Mouse (Mus musculus) stomach, embryonic 16.5 days (tissue): ENCODE results near the gene Kcnq2. TPM values are rescaled to one million over a fixed set of nuclear protein-coding genes. Genes with fewer than 3 reads are reported as not detected.

ENCODE experiments used
- ATAC-seq: fragments of 200-750 bp; cut with Nextera tagmentation; 2 replicates; pipeline ENCODE4 v1.8.0; 2017; ENCODE audit warnings: moderate number of reproducible peaks, moderate TSS enrichment; ENCODE audit not compliant: insufficient read depth, low FRiP score
- H3K27ac ChIP-seq: fragments of 300-500 bp; sonication (generic); 2 replicates; pipeline ENCODE4 v1.5.1; 2014; ENCODE audit warnings: low read length
- H3K27me3 ChIP-seq: fragments of 300-500 bp; sonication (generic); 2 replicates; pipeline ENCODE4 v1.6.1; 2014; ENCODE audit warnings: low read length, control low read depth, mixed read lengths; ENCODE audit not compliant: control insufficient read depth, insufficient read depth
- H3K36me3 ChIP-seq: fragments of 300-500 bp; sonication (generic); 2 replicates; pipeline ENCODE4 v1.6.1; 2014; ENCODE audit warnings: low read length; ENCODE audit not compliant: control insufficient read depth, insufficient read depth
- H3K4me1 ChIP-seq: fragments of 300-500 bp; sonication (generic); 2 replicates; pipeline ENCODE4 v1.6.1; 2014; ENCODE audit warnings: low read length, control low read depth, mixed read lengths; ENCODE audit not compliant: control insufficient read depth, insufficient read depth
- H3K4me2 ChIP-seq: fragments of 300-500 bp; sonication (generic); 2 replicates; pipeline ENCODE4 v1.6.1; 2014; ENCODE audit warnings: low read depth, low read length, mixed read lengths
- H3K4me3 ChIP-seq: fragments of 300-500 bp; sonication (generic); replicated peaks from 2 replicates; pipeline ENCODE4 v1.5.1; 2014; ENCODE audit warnings: mild to moderate bottlenecking, low read length
- H3K9ac ChIP-seq: fragments of 300-500 bp; sonication (generic); 2 replicates; pipeline ENCODE4 v1.6.1; 2014; ENCODE audit warnings: low read length
- H3K9me3 ChIP-seq: fragments of 300-500 bp; sonication (generic); replicated peaks from 2 replicates; pipeline ENCODE4 v1.6.1; 2016; ENCODE audit warnings: low read length, control low read depth; ENCODE audit not compliant: control insufficient read depth
- WGBS: fragments of 180-500 bp; shearing (Covaris S2); extraction: QIAGEN DNeasy Blood & Tissue Kit; methylation state at CpG from one replicate; pipeline ENCODE4 v1.1.7; 2014; 5-methylcytosine and 5-hydroxymethylcytosine counted together
- polyA plus RNA-seq: library from polyadenylated mRNA; unstranded; fragments of >200 nt; fragmentation: Nextera tagmentation; extraction: Ambion mirVana; gene quantifications from 2 replicates; pipeline ENCODE4 v1.2.1, GENCODE M21; 2015

The Kcnq2 gene
- polyA plus RNA-seq, 1 experiment from 2014 or later: 1.1 TPM

DNA sequence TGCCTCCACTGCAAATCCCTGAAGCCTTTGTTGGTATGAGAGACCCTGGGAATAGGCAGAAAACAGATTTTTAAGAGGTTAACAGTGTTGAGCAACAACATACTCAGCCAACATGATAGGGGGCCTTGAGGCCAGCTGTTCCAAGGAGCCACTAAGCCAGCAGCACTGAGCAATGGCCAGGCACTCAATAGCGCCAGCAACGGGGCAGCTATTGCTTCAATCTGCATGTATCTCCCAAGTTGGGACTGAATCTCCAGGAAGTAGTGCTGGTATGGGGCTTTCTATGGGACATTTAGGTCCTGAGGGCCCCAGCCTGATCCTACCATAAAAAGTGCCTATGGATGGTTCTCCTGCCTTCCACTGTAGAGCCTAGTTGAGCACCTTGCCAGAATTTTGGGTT, 23.4 kb upstream of the Kcnq2 start:
- 89% methylated on average over 2 of the region's 2 CpGs for WGBS
- Histone ChIP-seq H3K9ac (no peak overlapping the region), H3K36me3 (no peaks in the 10 kb centered on the region), H3K9me3 (no peaks in the 10 kb centered on the region), H3K4me2 (no peak overlapping the region), H3K4me3 (no peak overlapping the region), H3K27me3 (peaks cover 26% of the 10 kb centered on the region), H3K4me1 (no peaks in the 10 kb centered on the region), H3K27ac (no peak overlapping the region)
- ATAC-seq: no peak

DNA sequence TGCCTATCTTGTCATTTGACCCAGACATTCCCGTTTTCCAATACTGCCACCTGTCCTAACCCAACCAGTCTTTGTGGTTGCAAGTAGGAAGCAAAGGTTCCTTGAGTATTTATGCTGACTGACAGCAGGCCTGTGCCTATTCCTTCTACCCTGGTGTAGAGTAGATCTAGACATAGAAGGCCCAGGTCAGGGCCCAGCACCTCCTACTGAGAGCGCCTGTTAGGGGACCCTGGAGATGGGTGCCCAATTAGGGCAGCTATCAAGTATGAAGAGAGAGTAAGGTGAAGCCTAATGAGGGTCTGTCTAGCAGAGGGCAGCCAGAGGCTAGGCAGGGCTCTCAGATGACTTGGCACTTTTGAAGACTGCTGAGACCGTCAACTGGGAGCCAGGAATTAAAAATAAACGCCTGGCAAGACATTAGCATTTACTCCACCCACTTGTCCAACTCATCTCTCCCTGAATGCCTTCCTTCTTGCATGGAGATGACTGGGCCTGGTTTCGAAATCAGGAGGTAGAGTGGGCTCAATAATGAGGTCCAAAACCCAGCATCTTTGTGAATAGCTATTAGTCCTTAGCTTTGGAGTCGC, 22.7 kb upstream of the Kcnq2 start:
- H3K9ac ChIP-seq: no peak overlapping the region
- H3K36me3 ChIP-seq: no peaks in the 10 kb centered on the region
- ATAC-seq: no peak
- no peak overlapping the region for H3K4me2 ChIP-seq
- peaks cover 26% of the 10 kb centered on the region for H3K27me3 ChIP-seq
- H3K9me3 ChIP-seq: no peaks in the 10 kb centered on the region
- no peak overlapping the region for H3K4me3 ChIP-seq
- no peaks in the 10 kb centered on the region for H3K4me1 ChIP-seq
- no peak overlapping the region for H3K27ac ChIP-seq
- WGBS: 67% methylated on average over 6 of the region's 6 CpGs

- H3K27me3 ChIP-seq: peaks cover 26% of the 10 kb centered on the region
- no peak for ATAC-seq
- no peak overlapping the region for H3K4me2 ChIP-seq
- no peaks in the 10 kb centered on the region for H3K36me3 ChIP-seq
- H3K9ac ChIP-seq: no peak overlapping the region
- H3K4me1 ChIP-seq: no peaks in the 10 kb centered on the region
- H3K27ac ChIP-seq: no peak overlapping the region
- WGBS: 76% methylated on average over 4 of the region's 4 CpGs
- H3K9me3 ChIP-seq: no peaks in the 10 kb centered on the region
- H3K4me3 ChIP-seq: no peak overlapping the region
Measured at GRCm38 (mm10) chr2:181157180-181157579, 22.1 kb upstream of the Kcnq2 start.

DNA sequence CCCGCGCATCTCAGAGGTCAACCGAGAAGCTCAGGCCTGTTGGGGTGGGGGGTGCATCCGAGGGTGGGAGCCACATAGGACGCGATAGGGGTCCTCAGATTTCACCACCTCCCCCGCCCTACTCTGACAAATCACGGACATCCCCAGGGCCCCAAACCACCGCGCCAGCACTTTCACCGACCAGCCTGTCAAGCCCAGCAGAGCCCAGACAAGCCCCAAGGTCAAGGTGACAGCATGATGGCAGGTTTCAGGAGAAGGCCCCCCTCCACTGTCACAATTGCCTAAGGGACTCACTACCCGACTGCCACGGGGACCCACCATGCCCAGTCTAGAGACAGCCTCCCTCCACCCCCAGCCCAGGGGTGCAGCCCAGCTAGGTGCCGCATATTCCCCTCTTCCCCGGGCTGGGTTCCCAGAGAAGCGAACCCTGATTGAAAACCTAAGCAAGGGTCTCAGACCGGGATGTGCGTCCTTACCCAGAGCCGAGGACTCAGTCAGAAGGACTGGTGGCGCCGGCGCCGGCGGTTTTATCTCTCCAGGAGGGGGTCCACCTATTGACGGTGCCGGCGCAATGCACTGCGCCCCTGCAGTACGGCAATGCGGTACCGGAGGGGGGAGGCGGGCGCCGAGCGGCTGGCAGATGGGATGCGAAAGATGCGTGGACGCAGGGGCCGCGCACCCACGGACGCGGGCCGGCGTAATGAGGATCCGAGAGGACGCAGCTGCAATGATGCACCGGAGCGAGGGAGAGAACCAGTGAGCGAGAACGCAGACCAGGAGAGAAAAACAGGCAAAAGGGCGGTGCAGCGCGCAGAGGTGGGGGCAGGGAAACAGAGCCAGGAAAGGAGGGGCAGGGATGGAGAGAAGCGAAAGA, 21.4 kb upstream of the Kcnq2 start, which contains the start of gene Eef1a2:
Gene Eef1a2 (minus strand): TSS at position 767 of the 874 bp plus-strand sequence.
- H3K9ac ChIP-seq: no peak within 1 kb of the TSS; the same call in 1 of the 2 replicates
- H3K4me1 ChIP-seq: no peaks in the 10 kb centered on the region
- peaks cover 26% of the 10 kb centered on the region for H3K27me3 ChIP-seq
- H3K27ac ChIP-seq: no peak within 1 kb of the TSS
- peak within 1 kb of the TSS; percentile 35; the same call in 1 of the 2 replicates for H3K4me2 ChIP-seq
- no peaks in the 10 kb centered on the region for H3K36me3 ChIP-seq
- H3K9me3 ChIP-seq: no peaks in the 10 kb centered on the region
- ATAC-seq: no peak
- 3% methylated on average over 55 of the region's 55 CpGs for WGBS
- peak within 1 kb of the TSS; percentile 15; the same call in 1 of the 2 replicates for H3K4me3 ChIP-seq

DNA sequence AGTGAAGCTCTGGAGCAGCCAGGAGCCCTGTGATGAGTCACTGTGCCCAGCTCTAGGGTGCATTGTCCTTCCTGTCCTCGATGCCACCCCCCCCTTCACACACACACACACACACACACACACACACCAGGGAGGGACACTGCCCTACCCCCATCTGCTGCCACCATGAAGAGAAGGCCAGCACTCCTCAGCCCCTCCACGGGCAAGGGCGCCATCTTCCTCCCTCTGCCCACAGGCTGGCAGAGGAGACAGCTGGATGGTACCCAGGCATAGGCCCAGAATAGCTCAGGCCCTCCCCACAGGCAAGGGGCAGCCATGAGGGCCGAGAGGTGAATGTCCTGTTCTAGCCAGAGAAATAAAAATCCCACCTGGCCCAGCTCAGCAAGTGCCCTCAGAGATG, 20.7 kb upstream of the Kcnq2 start:
- no peak overlapping the region for H3K4me3 ChIP-seq
- WGBS: 75% methylated on average over 4 of the region's 4 CpGs
- no peaks in the 10 kb centered on the region for H3K36me3 ChIP-seq
- H3K27me3 ChIP-seq: peaks cover 27% of the 10 kb centered on the region
- H3K4me1 ChIP-seq: no peaks in the 10 kb centered on the region
- no peak overlapping the region for H3K4me2 ChIP-seq
- H3K9ac ChIP-seq: no peak overlapping the region
- H3K27ac ChIP-seq: no peak overlapping the region
- no peak for ATAC-seq
- no peaks in the 10 kb centered on the region for H3K9me3 ChIP-seq

- WGBS: 78% methylated on average over 8 of the region's 8 CpGs
Measured at GRCm38 (mm10) chr2:181154831-181155415, 19.8 kb upstream of the Kcnq2 start.

DNA sequence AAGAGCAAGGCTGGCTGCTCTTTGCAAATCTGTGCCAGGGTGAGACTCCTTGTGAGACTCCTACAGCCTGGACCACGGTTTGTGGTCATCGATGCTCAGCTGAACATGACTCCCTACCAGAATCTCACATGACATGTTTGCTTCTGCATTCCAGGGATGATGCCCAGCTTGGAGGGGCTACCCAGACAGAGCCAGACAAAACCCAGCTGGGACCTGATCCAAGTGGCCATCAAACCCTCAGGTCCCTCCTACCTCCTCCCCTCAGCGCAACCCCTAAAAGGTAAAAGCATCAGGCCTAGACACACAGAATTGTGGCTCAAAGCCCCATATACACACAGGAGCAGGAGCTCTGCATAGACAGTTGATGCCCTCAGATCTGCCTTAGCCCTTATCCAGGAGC, 19.3 kb upstream of the Kcnq2 start:
- no peaks in the 10 kb centered on the region for H3K4me1 ChIP-seq
- peaks cover 38% of the 10 kb centered on the region for H3K27me3 ChIP-seq
- no peak overlapping the region for H3K9ac ChIP-seq
- H3K27ac ChIP-seq: no peak overlapping the region
- H3K4me2 ChIP-seq: no peak overlapping the region
- no peak for ATAC-seq
- no peak overlapping the region for H3K4me3 ChIP-seq
- no peaks in the 10 kb centered on the region for H3K36me3 ChIP-seq
- 82% methylated on average over 3 of the region's 3 CpGs for WGBS
- no peaks in the 10 kb centered on the region for H3K9me3 ChIP-seq

More at GRCm38 (mm10) chr2:181154831-181155415, 19.8 kb upstream of the Kcnq2 start:
- Histone ChIP-seq H3K4me1 (no peaks in the 10 kb centered on the region), H3K9me3 (no peaks in the 10 kb centered on the region), H3K9ac (no peak overlapping the region), H3K27me3 (peaks cover 34% of the 10 kb centered on the region), H3K4me3 (no peak overlapping the region), H3K4me2 (no peak overlapping the region), H3K36me3 (no peaks in the 10 kb centered on the region), H3K27ac (no peak overlapping the region)
- ATAC-seq: no peak

DNA sequence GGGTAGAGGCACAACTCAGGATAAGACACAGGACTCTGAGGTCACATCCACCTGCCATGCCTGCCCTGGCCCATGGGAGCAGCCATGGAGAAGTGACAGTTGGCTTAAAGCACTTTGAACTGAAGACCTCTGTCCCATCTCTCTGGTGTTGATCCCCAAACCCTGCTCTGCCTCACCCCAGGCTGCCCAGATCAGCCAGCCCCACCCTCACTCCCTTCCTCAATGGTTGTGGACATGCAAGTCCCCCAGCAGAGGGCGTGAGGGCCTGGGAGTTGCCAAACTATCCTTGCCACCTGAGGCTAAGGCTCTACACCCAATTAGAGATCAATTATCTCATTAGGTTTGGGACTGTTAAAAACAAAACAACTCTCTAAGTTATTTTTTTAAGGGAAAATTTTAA, 18.7 kb upstream of the Kcnq2 start:
- 0% methylated on average over 1 of the region's 1 CpGs for WGBS
- H3K9me3 ChIP-seq: no peaks in the 10 kb centered on the region
- H3K4me2 ChIP-seq: no peak overlapping the region
- no peaks in the 10 kb centered on the region for H3K36me3 ChIP-seq
- no peaks in the 10 kb centered on the region for H3K4me1 ChIP-seq
- no peak overlapping the region for H3K9ac ChIP-seq
- peaks cover 38% of the 10 kb centered on the region for H3K27me3 ChIP-seq
- no peak overlapping the region for H3K4me3 ChIP-seq
- no peak overlapping the region for H3K27ac ChIP-seq
- no peak for ATAC-seq

- no peak for ATAC-seq
- no peak overlapping the region for H3K4me3 ChIP-seq
- no peaks in the 10 kb centered on the region for H3K36me3 ChIP-seq
- H3K4me1 ChIP-seq: no peaks in the 10 kb centered on the region
- no peak overlapping the region for H3K4me2 ChIP-seq
- WGBS: 80% methylated on average over 1 of the region's 1 CpGs
- H3K27ac ChIP-seq: no peak overlapping the region
- H3K27me3 ChIP-seq: peaks cover 38% of the 10 kb centered on the region
- no peaks in the 10 kb centered on the region for H3K9me3 ChIP-seq
- no peak overlapping the region for H3K9ac ChIP-seq
Measured at GRCm38 (mm10) chr2:181153131-181153530, 18.0 kb upstream of the Kcnq2 start.
